Mouse (Mus musculus) ovary, adult 2 months (tissue): ENCODE results near the gene Sh2d6. TPM values are rescaled to one million over a fixed set of nuclear protein-coding genes. Genes with fewer than 3 reads are reported as not detected.

Source experiments
- polyA plus RNA-seq: library from polyadenylated mRNA; depleted of rRNA; stranded (reverse); fragments of >200 nt; gene quantifications from 2 replicates; pipeline ENCODE4 v1.2.3, GENCODE M21; 2012; rRNA removed

Gene Sh2d6
- 0.28 and 0.53 TPM in 2 replicates for polyA plus RNA-seq

DNA sequence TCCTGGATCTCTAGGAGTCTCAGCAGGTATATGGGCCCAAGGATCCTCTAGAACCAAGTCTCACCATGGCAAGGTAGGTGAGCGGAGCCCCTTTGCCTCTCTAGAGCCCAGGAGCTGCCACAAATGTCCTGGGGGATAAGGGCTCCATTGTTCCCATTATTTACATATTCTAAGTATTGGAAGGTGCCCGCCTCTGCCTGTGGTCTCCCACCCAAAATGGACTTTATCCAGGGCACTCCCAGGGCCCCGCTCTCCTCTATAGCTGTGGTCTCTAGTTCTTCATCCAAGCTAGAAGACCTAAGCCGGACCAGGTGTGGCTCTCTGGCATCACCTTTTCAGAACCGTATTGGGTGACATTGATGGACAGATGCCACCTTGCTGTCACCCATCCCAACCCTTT, at the start of gene Sh2d6:
Gene Sh2d6 (minus strand): TSS at position 101 of the 400 bp plus-strand sequence.

DNA sequence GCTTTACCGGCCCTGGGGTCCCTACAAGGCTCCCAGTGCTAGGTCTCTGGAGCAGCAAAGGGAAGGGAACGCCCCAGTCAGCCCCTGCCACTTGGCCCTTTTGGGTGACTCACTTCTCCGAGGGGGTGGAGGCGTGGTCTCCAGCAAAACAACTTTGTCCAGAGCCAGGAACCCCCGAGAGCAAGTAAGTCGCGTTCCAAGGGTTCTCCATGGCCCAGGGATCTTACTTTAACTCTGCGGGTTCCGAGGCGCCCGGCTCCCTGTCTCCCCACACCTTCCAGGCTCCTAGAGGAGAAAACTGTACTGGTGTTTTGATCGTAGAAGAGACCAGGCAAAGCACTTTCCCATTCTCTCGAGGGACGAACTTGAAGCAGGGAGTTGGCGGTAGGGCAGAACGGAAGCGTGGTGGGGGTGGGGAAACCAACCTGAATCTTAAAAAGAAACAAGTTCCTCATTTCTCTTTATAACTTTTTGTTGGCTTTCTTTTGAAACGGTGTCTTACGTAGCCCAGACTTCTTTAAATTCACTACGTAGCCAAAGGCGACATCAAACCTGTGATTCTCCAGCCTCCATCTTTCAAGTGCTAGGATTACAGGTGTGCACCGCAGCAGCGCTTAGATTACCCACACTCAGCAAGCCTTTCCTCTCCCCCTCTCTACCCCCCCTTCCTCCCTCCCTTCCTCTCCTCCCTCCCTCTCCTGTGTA, 22.9 kb upstream of the Sh2d6 start, which contains the start of gene Capg:
Gene Capg (plus strand): TSS at position 109 of the 705 bp plus-strand sequence.

Other genes starting within 250 kb of the Sh2d6 start
- gene Sftpb, start 217.1 kb downstream of the Sh2d6 start, polyA plus RNA-seq: 0.70 and 1.3 TPM in 2 replicates
- gene Usp39, start 176.5 kb downstream of the Sh2d6 start, polyA plus RNA-seq: 21.4 and 22.0 TPM in 2 replicates
- 20.0 and 22.8 TPM in 2 replicates for gene 0610030E20Rik, start 174.4 kb downstream of the Sh2d6 start, polyA plus RNA-seq
- 60.2 and 70.6 TPM in 2 replicates for gene Tmem150a, start 166.3 kb downstream of the Sh2d6 start, polyA plus RNA-seq
- 118 TPM in 2 replicates for gene Rnf181, start 154.8 kb downstream of the Sh2d6 start, polyA plus RNA-seq
- gene Vamp5, start 141.2 kb downstream of the Sh2d6 start, polyA plus RNA-seq: 24.6 and 38.9 TPM in 2 replicates
- gene Vamp8, start 131.0 kb downstream of the Sh2d6 start, polyA plus RNA-seq: 75.9 and 104 TPM in 2 replicates
- gene Ggcx, start 107.4 kb downstream of the Sh2d6 start, polyA plus RNA-seq: 26.2 and 28.1 TPM in 2 replicates
- 88.6 and 104 TPM in 2 replicates for gene Mat2a, start 82.1 kb downstream of the Sh2d6 start, polyA plus RNA-seq
- 64.9 and 70.2 TPM in 2 replicates for gene Capg, start 22.7 kb upstream of the Sh2d6 start, polyA plus RNA-seq
- gene Elmod3, start 76.7 kb upstream of the Sh2d6 start, polyA plus RNA-seq: 16.1 and 24.5 TPM in 2 replicates
- gene Retsat, start 76.8 kb upstream of the Sh2d6 start, polyA plus RNA-seq: 37.3 and 42.3 TPM in 2 replicates
- gene Tgoln1, start 95.3 kb upstream of the Sh2d6 start, polyA plus RNA-seq: 31.9 and 32.2 TPM in 2 replicates